Mouse (Mus musculus): Measurements from ENCODE around the gene Clca2. TPM values are rescaled to one million over a fixed set of nuclear protein-coding genes. Genes with fewer than 3 reads are reported as not detected.

Gene Clca2
- polyA plus RNA-seq, 2 experiments = 0.37 to 0.65 TPM

- Histone ChIP-seq H3K4me3 (replicated peaks; ENCODE audit: low read length) (no peak overlapping the region), H3K27ac (replicated peaks; ENCODE audit: low read depth, low read length) (no peak overlapping the region), H3K9ac (ENCODE audit: low read depth, low read length, severe bottlenecking) (no peak overlapping the region), H3K27me3 (ENCODE audit: control insufficient read depth, insufficient read depth, low read length) (no peaks in the 10 kb centered on the region), H3K4me2 (replicated peaks; ENCODE audit: low read depth, low read length, severe bottlenecking) (no peak overlapping the region), H3K9me3 (ENCODE audit: control insufficient read depth, low read length) (no peaks in the 10 kb centered on the region), H3K4me1 (ENCODE audit: control insufficient read depth, insufficient read depth, low read length) (no peaks in the 10 kb centered on the region), H3K36me3 (ENCODE audit: control insufficient read depth, insufficient read depth, low read length) (no peaks in the 10 kb centered on the region)
- DNase-seq (ENCODE audit: low spot score) (no peak), ATAC-seq (ENCODE audit: low FRiP score, low read depth) (no peak)
- WGBS = 63% methylated on average over 3 of the region's 3 CpGs
- TF ChIP-seq POLR2A (IDR thresholded peaks at IDR 0.05; ENCODE audit: borderline replicate concordance, extremely low read depth, insufficient read depth, insufficient read length) = no peak
Measured at GRCm38 (mm10) chr3:145049820-145050219, 49.4 kb downstream of the Clca2 start.

GRCm38 (mm10) chr3:145038813-145039212, 60.4 kb downstream of the Clca2 start:
- no peak overlapping the region for H3K4me2 ChIP-seq (replicated peaks; ENCODE audit: low read depth, low read length, severe bottlenecking)
- H3K9ac ChIP-seq (ENCODE audit: low read depth, low read length, severe bottlenecking) = no peak overlapping the region
- DNase-seq (ENCODE audit: low spot score) (no peak), ATAC-seq (ENCODE audit: low FRiP score, low read depth) (no peak)
- 45% methylated on average over 3 of the region's 3 CpGs for WGBS
- H3K9me3 ChIP-seq (ENCODE audit: control insufficient read depth, low read length) = no peaks in the 10 kb centered on the region
- TF ChIP-seq POLR2A (IDR thresholded peaks at IDR 0.05; ENCODE audit: borderline replicate concordance, extremely low read depth, insufficient read depth, insufficient read length) = no peak
- no peak overlapping the region for H3K4me3 ChIP-seq (replicated peaks; ENCODE audit: low read length)
- no peaks in the 10 kb centered on the region for H3K27me3 ChIP-seq (ENCODE audit: control insufficient read depth, insufficient read depth, low read length)
- H3K36me3 ChIP-seq (ENCODE audit: control insufficient read depth, insufficient read depth, low read length) = no peaks in the 10 kb centered on the region
- no peaks in the 10 kb centered on the region for H3K4me1 ChIP-seq (ENCODE audit: control insufficient read depth, insufficient read depth, low read length)
- no peak overlapping the region for H3K27ac ChIP-seq (replicated peaks; ENCODE audit: low read depth, low read length)

GRCm38 (mm10) chr3:145032676-145033075, 66.6 kb downstream of the Clca2 start, which contains the start of gene Clca1:
TSS of gene Clca1 (minus strand) at chr3:145032776.
- Histone ChIP-seq H3K27me3 (ENCODE audit: control insufficient read depth, insufficient read depth, low read length) (no peaks in the 10 kb centered on the region), H3K4me2 (replicated peaks; ENCODE audit: low read depth, low read length, severe bottlenecking) (no peak within 1 kb of the TSS), H3K4me3 (replicated peaks; ENCODE audit: low read length) (no peak within 1 kb of the TSS), H3K36me3 (ENCODE audit: control insufficient read depth, insufficient read depth, low read length) (no peaks in the 10 kb centered on the region), H3K4me1 (ENCODE audit: control insufficient read depth, insufficient read depth, low read length) (no peaks in the 10 kb centered on the region), H3K9me3 (ENCODE audit: control insufficient read depth, low read length) (no peaks in the 10 kb centered on the region), H3K9ac (ENCODE audit: low read depth, low read length, severe bottlenecking) (no peak within 1 kb of the TSS), H3K27ac (replicated peaks; ENCODE audit: low read depth, low read length) (no peak within 1 kb of the TSS)
- no peak for DNase-seq (ENCODE audit: low spot score)
- ATAC-seq (ENCODE audit: low FRiP score, low read depth) = no peak
- TF ChIP-seq POLR2A (IDR thresholded peaks at IDR 0.05; ENCODE audit: borderline replicate concordance, extremely low read depth, insufficient read depth, insufficient read length) = no peak

GRCm38 (mm10) chr3:145028036-145028435, 71.2 kb downstream of the Clca2 start:
- WGBS = 56% methylated on average over 3 of the region's 3 CpGs
- Histone ChIP-seq H3K4me3 (replicated peaks; ENCODE audit: low read length) (no peak overlapping the region), H3K9me3 (ENCODE audit: control insufficient read depth, low read length) (no peaks in the 10 kb centered on the region), H3K36me3 (ENCODE audit: control insufficient read depth, insufficient read depth, low read length) (no peaks in the 10 kb centered on the region), H3K4me2 (replicated peaks; ENCODE audit: low read depth, low read length, severe bottlenecking) (no peak overlapping the region), H3K9ac (ENCODE audit: low read depth, low read length, severe bottlenecking) (no peak overlapping the region), H3K27ac (replicated peaks; ENCODE audit: low read depth, low read length) (no peak overlapping the region), H3K27me3 (ENCODE audit: control insufficient read depth, insufficient read depth, low read length) (no peaks in the 10 kb centered on the region), H3K4me1 (ENCODE audit: control insufficient read depth, insufficient read depth, low read length) (no peaks in the 10 kb centered on the region)
- ATAC-seq (ENCODE audit: low FRiP score, low read depth) (no peak), DNase-seq (ENCODE audit: low spot score) (no peak)
- no peak for TF ChIP-seq POLR2A (IDR thresholded peaks at IDR 0.05; ENCODE audit: borderline replicate concordance, extremely low read depth, insufficient read depth, insufficient read length)

- peak; percentile 27 for DNase-seq (ENCODE audit: low spot score)
Measured at GRCm38 (mm10) chr3:145026750-145027149, 72.5 kb downstream of the Clca2 start.

More at GRCm38 (mm10) chr3:145026750-145027149, 72.5 kb downstream of the Clca2 start:
- Histone ChIP-seq H3K36me3 (ENCODE audit: control insufficient read depth, insufficient read depth, low read length) (no peaks in the 10 kb centered on the region), H3K27me3 (ENCODE audit: control insufficient read depth, insufficient read depth, low read length) (no peaks in the 10 kb centered on the region), H3K27ac (replicated peaks; ENCODE audit: low read depth, low read length) (no peak overlapping the region), H3K9me3 (ENCODE audit: control insufficient read depth, low read length) (no peaks in the 10 kb centered on the region), H3K4me2 (replicated peaks; ENCODE audit: low read depth, low read length, severe bottlenecking) (no peak overlapping the region), H3K4me1 (ENCODE audit: control insufficient read depth, insufficient read depth, low read length) (no peaks in the 10 kb centered on the region), H3K9ac (ENCODE audit: low read depth, low read length, severe bottlenecking) (no peak overlapping the region), H3K4me3 (replicated peaks; ENCODE audit: low read length) (no peak overlapping the region)
- no peak for TF ChIP-seq POLR2A (IDR thresholded peaks at IDR 0.05; ENCODE audit: borderline replicate concordance, extremely low read depth, insufficient read depth, insufficient read length)
- no peak for ATAC-seq (ENCODE audit: low FRiP score, low read depth)
- 20% methylated on average over 3 of the region's 3 CpGs for WGBS

Other genes with a start within 250 kb of the Clca2 start
- 0.08 TPM in 1 of 2 replicates, not detected in the other for gene Clca4b, start 166.9 kb downstream of the Clca2 start, polyA plus RNA-seq (2012; rRNA removed)
- not detected in 2 replicates for gene Clca4b, start 166.9 kb downstream of the Clca2 start, polyA plus RNA-seq (2014; fragmentation: Nextera tagmentation; extraction: Ambion mirVana)
- gene Clca4a, start 124.4 kb downstream of the Clca2 start, polyA plus RNA-seq (2012; rRNA removed) = not detected in 2 replicates
- gene Clca4a, start 124.4 kb downstream of the Clca2 start, polyA plus RNA-seq (2014; fragmentation: Nextera tagmentation; extraction: Ambion mirVana) = not detected in 2 replicates
- gene Clca1, start 66.7 kb downstream of the Clca2 start, polyA plus RNA-seq (2012; rRNA removed) = 0.18 TPM in 2 replicates
- gene Clca1, start 66.7 kb downstream of the Clca2 start, polyA plus RNA-seq (2014; fragmentation: Nextera tagmentation; extraction: Ambion mirVana) = not detected in 2 replicates
- 17.9 and 23.5 TPM in 2 replicates for gene Odf2l, start 19.1 kb upstream of the Clca2 start, polyA plus RNA-seq (2012; rRNA removed)
- 16.1 and 16.4 TPM in 2 replicates for gene Odf2l, start 19.1 kb upstream of the Clca2 start, polyA plus RNA-seq (2014; fragmentation: Nextera tagmentation; extraction: Ambion mirVana)
- gene Col24a1, start 193.0 kb upstream of the Clca2 start, polyA plus RNA-seq (2012; rRNA removed) = 24.0 and 24.3 TPM in 2 replicates
- gene Col24a1, start 193.0 kb upstream of the Clca2 start, polyA plus RNA-seq (2014; fragmentation: Nextera tagmentation; extraction: Ambion mirVana) = 9.5 TPM in 2 replicates

All from limb, embryonic 14.5 days (tissue).